Mouse (Mus musculus): Measurements from ENCODE around the gene Syt12.

DNA sequence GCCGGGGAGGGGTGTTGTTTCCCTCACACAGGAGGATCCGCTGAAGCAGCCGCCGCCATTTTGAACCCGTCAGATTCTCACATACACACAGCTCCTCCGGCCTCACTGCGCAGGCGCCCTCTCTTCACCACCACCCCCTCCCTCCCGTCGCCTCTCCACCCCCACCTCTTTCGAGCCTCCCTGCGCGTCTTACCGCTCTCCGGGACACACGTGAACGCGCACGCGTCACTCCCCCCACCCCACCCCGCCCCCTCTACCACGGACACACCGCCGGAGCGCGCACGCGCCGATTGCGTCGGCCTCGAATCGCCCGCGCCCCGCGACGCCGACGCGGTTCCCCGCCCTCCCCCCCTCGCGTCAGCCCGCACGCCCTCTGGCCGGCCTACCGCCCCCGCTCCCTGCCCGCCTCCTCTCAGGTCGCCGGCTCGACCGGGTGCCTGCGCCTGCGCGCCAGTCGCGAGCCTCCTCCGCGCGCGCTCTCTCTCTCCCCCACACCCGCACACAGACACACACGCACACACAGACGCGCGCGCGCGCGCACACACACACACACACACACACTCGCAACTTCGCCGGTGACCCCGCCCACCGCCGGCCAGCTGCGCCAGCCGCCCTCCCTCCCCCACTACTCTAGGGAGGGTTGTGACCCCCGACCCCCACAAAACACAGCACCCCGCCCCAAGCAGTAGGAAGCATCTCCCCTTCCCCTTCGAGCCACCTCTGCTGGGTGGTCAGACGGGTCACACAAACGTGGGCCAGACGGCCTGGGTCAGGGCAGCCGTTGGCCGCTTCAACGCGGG, 80.0 kb downstream of the Syt12 start:
- no peak for TF ChIP-seq CTCF (IDR thresholded peaks at IDR 0.05; ENCODE audit: low read depth, low read length)
- peak; percentile 36 for TF ChIP-seq POLR2A (IDR thresholded peaks at IDR 0.05; ENCODE audit: insufficient read depth, low read length)
